Mouse (Mus musculus) midbrain, embryonic 12.5 days (tissue): ENCODE data around the gene Slit3. TPM values are rescaled to one million over a fixed set of nuclear protein-coding genes. Genes with fewer than 3 reads are reported as not detected.
A peak's percentile ranks its signal among the peaks of the same experiment; 100 is the strongest.

Experiments used
- ATAC-seq: fragments of 200-750 bp; cut with Nextera tagmentation; 2 replicates; pipeline ENCODE4 v1.8.0; 2017; ENCODE audit warnings: low read depth, moderate TSS enrichment, moderate library complexity; ENCODE audit not compliant: low FRiP score
- H3K27ac ChIP-seq: fragments of 300-500 bp; sonication (generic); replicated peaks from 2 replicates; pipeline ENCODE4 v1.5.1; 2016; ENCODE audit warnings: mild to moderate bottlenecking
- H3K27me3 ChIP-seq: fragments of 300-500 bp; sonication (generic); 2 replicates; pipeline ENCODE4 v1.6.1; 2016; ENCODE audit warnings: mild to moderate bottlenecking
- H3K36me3 ChIP-seq: fragments of 300-500 bp; sonication (generic); 2 replicates; pipeline ENCODE4 v1.6.1; 2016
- H3K4me1 ChIP-seq: fragments of 300-500 bp; sonication (generic); 2 replicates; pipeline ENCODE4 v1.6.1; 2016
- H3K4me2 ChIP-seq: fragments of 300-500 bp; sonication (generic); replicated peaks from 2 replicates; pipeline ENCODE4 v1.6.1; 2016; ENCODE audit warnings: mild to moderate bottlenecking, moderate library complexity
- H3K4me3 ChIP-seq: fragments of 300-500 bp; sonication (generic); 2 replicates; pipeline ENCODE4 v1.5.1; 2016; ENCODE audit warnings: mild to moderate bottlenecking
- H3K9ac ChIP-seq: fragments of 300-500 bp; sonication (generic); replicated peaks from 2 replicates; pipeline ENCODE4 v1.6.1; 2016; ENCODE audit warnings: mild to moderate bottlenecking, moderate library complexity
- H3K9me3 ChIP-seq: fragments of 300-500 bp; sonication (generic); 2 replicates; pipeline ENCODE4 v1.6.1; 2016; ENCODE audit warnings: mild to moderate bottlenecking
- WGBS: fragments of 180-500 bp; shearing (Covaris S2); methylation state at CpG from one replicate; pipeline ENCODE4 v1.1.7; 2016; 5-methylcytosine and 5-hydroxymethylcytosine counted together
- polyA plus RNA-seq: library from polyadenylated mRNA; unstranded; fragments of >200 nt; fragmentation: Nextera tagmentation; extraction: Ambion mirVana; gene quantifications from 2 replicates; pipeline ENCODE4 v1.2.1, GENCODE M21; 2016

Gene Slit3
- polyA plus RNA-seq, result 11.2 and 16.2 TPM in 2 replicates

DNA sequence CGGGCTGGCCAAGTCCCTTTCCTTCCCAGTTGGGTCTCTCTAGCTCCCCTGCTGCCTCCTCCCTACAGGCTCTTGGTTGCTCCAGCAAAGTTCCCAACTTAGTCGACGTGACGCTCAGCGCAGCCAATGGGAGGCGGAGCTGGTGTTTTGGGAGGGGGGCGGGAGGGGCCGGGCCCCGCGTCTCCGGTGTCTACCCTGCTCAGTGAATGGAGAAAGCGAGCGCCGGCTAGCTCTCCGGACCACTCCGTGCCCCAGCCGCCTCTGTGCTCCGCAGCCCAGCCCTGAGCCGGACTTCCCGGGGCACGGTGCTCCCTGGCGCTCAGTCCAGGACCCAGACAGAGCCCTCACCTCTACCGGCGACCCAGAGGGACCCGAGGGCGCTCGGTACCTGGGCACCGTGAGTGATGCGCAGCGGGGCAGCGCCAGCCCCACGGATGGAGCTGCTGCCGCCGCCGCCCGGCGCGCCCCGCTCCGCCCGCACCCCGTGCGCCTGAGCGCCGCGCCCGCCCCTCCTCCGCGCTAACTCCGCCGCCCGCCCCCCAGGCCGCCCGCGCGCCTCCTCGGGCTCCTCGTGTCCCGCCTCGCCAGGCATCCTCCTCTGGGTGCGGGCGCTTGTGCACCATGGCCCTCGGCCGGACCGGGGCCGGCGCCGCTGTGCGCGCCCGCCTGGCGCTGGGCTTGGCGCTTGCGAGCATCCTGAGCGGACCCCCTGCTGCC is at the start of gene Slit3:
TSS of gene Slit3 (plus strand) at position 331 of the 717 bp plus-strand sequence.
- H3K9ac ChIP-seq, result peak within 1 kb of the TSS; percentile 61
- no peak within 1 kb of the TSS for H3K27ac ChIP-seq
- WGBS, result under 1% methylated on average over 73 of the region's 75 CpGs
- no peaks in the 10 kb centered on the region for H3K9me3 ChIP-seq
- H3K4me2 ChIP-seq, result peak within 1 kb of the TSS; percentile 96
- ATAC-seq, result peak; percentile 78
- H3K27me3 ChIP-seq, result peaks cover 95% of the 10 kb centered on the region
- peaks cover 14% of the 10 kb centered on the region for H3K4me1 ChIP-seq
- H3K36me3 ChIP-seq, result no peaks in the 10 kb centered on the region
- peak within 1 kb of the TSS; percentile 63 for H3K4me3 ChIP-seq

DNA sequence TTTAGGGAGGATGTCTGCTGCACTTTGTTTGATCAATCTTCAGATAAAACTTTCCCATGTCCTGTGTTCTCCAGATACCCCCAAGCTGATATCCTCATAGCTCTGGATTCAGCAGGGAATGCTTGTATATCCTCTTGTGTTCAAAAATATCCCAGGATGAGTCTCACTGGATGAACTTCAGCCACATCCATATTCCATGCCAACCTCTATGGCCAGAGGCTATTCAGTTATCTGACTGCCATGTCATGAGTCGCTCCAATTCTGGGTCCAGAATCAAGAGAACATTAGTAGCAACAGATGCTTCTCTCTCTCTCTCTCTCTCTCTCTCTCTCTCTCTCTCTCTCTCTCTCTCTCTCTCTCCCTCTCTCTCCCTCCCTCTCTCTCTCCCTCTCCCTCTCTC is 49.6 kb upstream of the Slit3 start:
- 72% methylated on average over 1 of the region's 1 CpGs for WGBS
- H3K9me3 ChIP-seq, result no peaks in the 10 kb centered on the region
- no peaks in the 10 kb centered on the region for H3K27me3 ChIP-seq
- H3K4me2 ChIP-seq, result no peak overlapping the region
- H3K9ac ChIP-seq, result no peak overlapping the region
- H3K4me3 ChIP-seq, result no peak overlapping the region
- ATAC-seq, result no peak
- no peak overlapping the region for H3K27ac ChIP-seq
- no peaks in the 10 kb centered on the region for H3K4me1 ChIP-seq
- no peaks in the 10 kb centered on the region for H3K36me3 ChIP-seq

DNA sequence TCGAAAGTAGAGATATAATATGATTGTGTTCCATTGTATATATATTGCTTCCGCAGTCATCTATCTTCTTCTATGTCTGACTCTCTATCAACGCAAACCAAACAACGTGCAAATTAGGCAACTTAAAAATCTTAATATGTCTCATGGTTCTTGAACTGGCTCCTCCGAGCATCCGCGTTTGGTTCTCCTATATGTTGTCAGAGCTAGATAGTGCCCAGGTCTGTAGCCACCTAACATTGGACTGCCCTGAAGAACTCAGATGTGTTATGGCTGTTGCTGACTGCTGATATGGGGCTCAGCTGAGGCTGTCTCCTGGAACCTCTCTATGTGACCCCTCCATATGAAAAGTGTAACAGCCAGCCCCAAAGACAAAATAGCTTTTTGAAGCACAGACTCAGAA is 45.6 kb upstream of the Slit3 start:
- H3K36me3 ChIP-seq, result no peaks in the 10 kb centered on the region
- no peaks in the 10 kb centered on the region for H3K4me1 ChIP-seq
- H3K9me3 ChIP-seq, result no peaks in the 10 kb centered on the region
- 96% methylated on average over 7 of the region's 7 CpGs for WGBS
- H3K27me3 ChIP-seq, result no peaks in the 10 kb centered on the region
- no peak overlapping the region for H3K9ac ChIP-seq
- H3K4me2 ChIP-seq, result no peak overlapping the region
- ATAC-seq, result no peak
- H3K27ac ChIP-seq, result no peak overlapping the region
- no peak overlapping the region for H3K4me3 ChIP-seq

DNA sequence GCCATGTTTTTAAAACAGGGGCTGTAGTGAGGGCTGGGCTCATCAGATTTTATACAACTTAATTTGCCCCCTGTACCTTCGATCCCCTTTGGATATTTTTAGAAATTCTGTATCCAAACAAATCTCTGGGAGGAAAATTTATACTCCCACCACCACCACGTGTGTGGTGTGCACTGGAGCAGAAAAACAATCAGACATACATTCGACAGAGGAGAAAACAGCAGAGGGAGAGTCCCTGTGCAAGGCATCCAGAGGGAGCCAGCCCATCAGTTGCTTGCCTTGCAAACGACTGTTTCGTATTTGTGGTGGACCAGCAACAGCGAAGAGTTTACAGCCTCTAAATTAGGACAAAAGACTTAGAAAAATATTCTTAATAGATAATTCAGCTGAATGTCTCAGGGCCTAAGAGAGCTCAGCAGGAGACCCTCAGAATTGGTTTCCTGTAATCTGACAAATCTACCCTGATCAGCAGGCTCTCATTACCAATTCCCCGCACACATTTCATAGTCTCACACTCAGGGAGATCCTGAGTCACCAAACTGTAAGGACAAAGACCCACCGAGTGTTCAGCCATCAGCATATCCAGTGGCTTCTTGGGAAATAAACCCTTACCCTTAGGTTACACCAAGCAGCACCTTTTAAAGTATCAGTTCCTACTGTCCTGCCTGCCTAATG is 40.4 kb upstream of the Slit3 start:
- Histone ChIP-seq H3K9ac (no peak overlapping the region), H3K4me3 (no peak overlapping the region), H3K36me3 (no peaks in the 10 kb centered on the region), H3K9me3 (no peaks in the 10 kb centered on the region), H3K4me1 (no peaks in the 10 kb centered on the region), H3K27me3 (no peaks in the 10 kb centered on the region), H3K27ac (no peak overlapping the region), H3K4me2 (no peak overlapping the region)
- WGBS, result 38% methylated on average over 8 of the region's 8 CpGs
- no peak for ATAC-seq

DNA sequence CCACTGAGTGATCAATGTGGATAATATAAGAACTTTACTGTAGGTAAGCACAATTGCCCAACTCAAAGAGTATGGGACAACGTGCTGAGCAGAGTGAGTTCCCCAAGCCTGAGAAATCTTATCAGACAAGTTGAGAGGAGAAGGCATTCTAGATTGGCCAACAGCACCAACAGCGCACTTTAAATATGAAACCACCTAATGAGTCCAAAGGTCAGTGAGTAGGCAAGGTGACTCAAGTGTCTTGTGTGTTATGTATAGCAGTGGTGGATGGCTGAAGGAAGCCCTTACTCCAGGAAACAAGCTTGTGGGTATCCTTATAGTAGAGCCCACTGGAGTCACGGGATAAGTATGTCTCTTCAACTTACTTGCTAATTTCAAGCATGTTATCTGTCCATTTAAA is 38.7 kb upstream of the Slit3 start:
- WGBS, result 90% methylated on average over 3 of the region's 3 CpGs
- no peak for ATAC-seq

DNA sequence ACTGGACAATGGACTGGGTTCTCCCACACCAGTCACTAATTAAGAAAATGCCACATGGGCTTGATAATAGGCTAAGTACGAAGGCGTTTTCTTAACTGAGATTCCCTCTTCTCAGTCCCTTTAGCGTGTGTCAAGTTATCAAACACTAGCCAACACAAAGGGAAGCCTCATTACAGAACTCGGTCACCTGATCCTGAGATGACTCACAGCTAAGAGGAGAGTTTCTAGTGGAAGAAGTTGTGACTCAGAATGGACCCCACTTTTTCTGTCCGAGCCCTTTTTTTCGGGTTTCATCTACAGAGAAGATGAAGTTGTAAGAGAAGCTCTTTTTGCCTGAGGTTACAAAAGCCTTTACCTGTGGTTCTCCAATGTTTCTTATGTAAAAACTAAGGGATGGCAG is 38.0 kb upstream of the Slit3 start:
- no peak for ATAC-seq
- H3K9me3 ChIP-seq, result no peaks in the 10 kb centered on the region
- WGBS, result 77% methylated on average over 6 of the region's 6 CpGs

More for the DNA sequence above, 38.7 kb upstream of the Slit3 start:
- no peak overlapping the region for H3K4me3 ChIP-seq
- H3K4me2 ChIP-seq, result no peak overlapping the region
- H3K36me3 ChIP-seq, result no peaks in the 10 kb centered on the region
- H3K27me3 ChIP-seq, result no peaks in the 10 kb centered on the region
- H3K4me1 ChIP-seq, result no peaks in the 10 kb centered on the region
- H3K9me3 ChIP-seq, result no peaks in the 10 kb centered on the region
- H3K9ac ChIP-seq, result no peak overlapping the region
- H3K27ac ChIP-seq, result no peak overlapping the region

DNA sequence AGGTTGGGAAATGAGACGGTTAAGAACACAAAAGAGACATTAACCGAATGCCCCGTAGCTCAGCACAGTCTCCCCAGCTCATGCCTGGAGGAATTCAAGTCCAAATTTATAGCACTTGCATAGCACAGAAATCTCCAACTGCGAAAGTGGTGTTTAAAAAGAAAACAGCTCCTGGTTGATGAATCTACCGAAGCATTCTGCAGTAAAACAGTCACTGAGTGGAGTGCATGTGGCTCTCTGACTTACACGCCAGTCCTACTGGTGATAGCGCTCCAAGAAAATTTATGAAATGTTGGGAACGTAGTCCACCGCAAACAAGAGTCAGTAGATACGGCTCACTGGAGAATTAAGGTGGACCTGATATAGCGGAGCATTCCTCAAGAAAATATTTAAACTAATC is 35.7 kb upstream of the Slit3 start:
- no peak for ATAC-seq
- H3K27me3 ChIP-seq, result no peaks in the 10 kb centered on the region
- H3K36me3 ChIP-seq, result no peaks in the 10 kb centered on the region
- no peak overlapping the region for H3K4me2 ChIP-seq
- WGBS, result 88% methylated on average over 11 of the region's 11 CpGs
- no peak overlapping the region for H3K9ac ChIP-seq
- H3K9me3 ChIP-seq, result no peaks in the 10 kb centered on the region
- H3K4me1 ChIP-seq, result no peaks in the 10 kb centered on the region
- H3K27ac ChIP-seq, result no peak overlapping the region
- no peak overlapping the region for H3K4me3 ChIP-seq

More for the DNA sequence above, 38.0 kb upstream of the Slit3 start:
- no peak overlapping the region for H3K27ac ChIP-seq
- no peaks in the 10 kb centered on the region for H3K27me3 ChIP-seq
- no peak overlapping the region for H3K9ac ChIP-seq
- no peak overlapping the region for H3K4me2 ChIP-seq
- H3K4me1 ChIP-seq, result no peaks in the 10 kb centered on the region
- H3K36me3 ChIP-seq, result no peaks in the 10 kb centered on the region
- H3K4me3 ChIP-seq, result no peak overlapping the region

DNA sequence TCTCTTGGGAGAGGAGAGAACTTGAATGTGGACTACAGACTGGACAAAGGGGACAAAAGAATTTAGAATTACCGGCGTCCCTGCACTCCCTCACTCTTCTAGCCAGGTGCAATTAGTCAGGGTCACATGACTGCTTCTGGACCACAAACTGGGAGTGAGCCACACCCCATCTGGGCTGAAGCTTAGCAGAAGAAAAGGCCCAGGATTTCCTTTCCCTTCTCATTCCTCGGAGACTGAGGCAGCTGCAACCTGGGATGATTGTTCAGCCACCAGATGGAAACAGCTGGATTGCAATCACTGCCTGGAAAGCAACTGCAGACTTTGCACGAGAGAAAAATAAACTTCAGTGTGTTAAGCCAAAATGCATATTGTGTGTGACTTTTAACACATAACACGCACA is 35.0 kb upstream of the Slit3 start:
- Histone ChIP-seq H3K9ac (no peak overlapping the region), H3K4me1 (no peaks in the 10 kb centered on the region), H3K27me3 (no peaks in the 10 kb centered on the region), H3K9me3 (no peaks in the 10 kb centered on the region), H3K4me3 (no peak overlapping the region), H3K4me2 (no peak overlapping the region), H3K27ac (no peak overlapping the region), H3K36me3 (no peaks in the 10 kb centered on the region)
- ATAC-seq, result no peak
- 50% methylated on average over 5 of the region's 5 CpGs for WGBS

DNA sequence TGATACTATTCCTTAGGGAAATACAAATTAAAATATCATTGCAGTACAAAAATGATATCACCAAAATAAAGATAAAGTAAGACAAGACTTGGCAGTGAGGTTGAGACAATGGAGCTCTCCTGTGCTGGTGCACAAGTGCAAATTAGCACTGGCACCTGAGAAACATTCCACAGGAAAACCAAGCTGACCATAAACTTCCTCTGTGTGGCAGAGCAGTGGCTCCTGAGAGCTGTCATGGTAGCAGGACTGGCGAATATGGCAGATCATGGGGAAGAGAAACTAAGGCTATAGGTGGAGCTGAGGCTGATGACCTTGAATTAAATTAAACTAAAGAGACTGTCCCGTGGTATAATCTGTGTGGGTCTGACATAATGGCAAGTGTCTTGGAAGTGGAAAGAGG is 33.6 kb upstream of the Slit3 start:
- 81% methylated on average over 2 of the region's 2 CpGs for WGBS
- H3K9me3 ChIP-seq, result no peaks in the 10 kb centered on the region
- no peaks in the 10 kb centered on the region for H3K36me3 ChIP-seq
- H3K4me1 ChIP-seq, result no peaks in the 10 kb centered on the region
- H3K4me2 ChIP-seq, result no peak overlapping the region
- no peak overlapping the region for H3K4me3 ChIP-seq
- H3K27me3 ChIP-seq, result no peaks in the 10 kb centered on the region
- no peak overlapping the region for H3K9ac ChIP-seq
- no peak for ATAC-seq
- no peak overlapping the region for H3K27ac ChIP-seq

DNA sequence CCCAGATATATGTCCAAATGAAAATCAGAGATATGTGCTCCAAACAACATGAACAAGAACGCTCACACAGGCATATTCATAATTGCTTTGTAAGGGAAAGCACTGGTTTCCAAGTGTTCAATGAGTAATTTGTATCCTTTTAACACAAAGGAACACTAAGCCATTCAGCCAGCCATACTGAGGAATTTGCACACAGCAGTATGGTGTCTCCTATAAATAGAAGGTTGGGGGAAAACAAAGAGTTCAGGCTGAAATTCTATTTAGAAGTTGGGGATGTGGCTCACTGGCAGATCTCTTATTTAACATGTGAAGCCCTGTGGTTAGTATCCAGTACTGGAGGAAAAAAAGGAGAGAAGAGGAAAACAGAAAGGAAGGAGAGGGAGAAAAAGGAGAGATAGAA is 32.9 kb upstream of the Slit3 start:
- 83% methylated on average over 1 of the region's 1 CpGs for WGBS
- no peak for ATAC-seq
- no peak overlapping the region for H3K9ac ChIP-seq
- H3K4me2 ChIP-seq, result no peak overlapping the region
- H3K4me1 ChIP-seq, result no peaks in the 10 kb centered on the region
- H3K27ac ChIP-seq, result no peak overlapping the region
- H3K36me3 ChIP-seq, result no peaks in the 10 kb centered on the region
- no peaks in the 10 kb centered on the region for H3K9me3 ChIP-seq
- no peaks in the 10 kb centered on the region for H3K27me3 ChIP-seq
- no peak overlapping the region for H3K4me3 ChIP-seq

DNA sequence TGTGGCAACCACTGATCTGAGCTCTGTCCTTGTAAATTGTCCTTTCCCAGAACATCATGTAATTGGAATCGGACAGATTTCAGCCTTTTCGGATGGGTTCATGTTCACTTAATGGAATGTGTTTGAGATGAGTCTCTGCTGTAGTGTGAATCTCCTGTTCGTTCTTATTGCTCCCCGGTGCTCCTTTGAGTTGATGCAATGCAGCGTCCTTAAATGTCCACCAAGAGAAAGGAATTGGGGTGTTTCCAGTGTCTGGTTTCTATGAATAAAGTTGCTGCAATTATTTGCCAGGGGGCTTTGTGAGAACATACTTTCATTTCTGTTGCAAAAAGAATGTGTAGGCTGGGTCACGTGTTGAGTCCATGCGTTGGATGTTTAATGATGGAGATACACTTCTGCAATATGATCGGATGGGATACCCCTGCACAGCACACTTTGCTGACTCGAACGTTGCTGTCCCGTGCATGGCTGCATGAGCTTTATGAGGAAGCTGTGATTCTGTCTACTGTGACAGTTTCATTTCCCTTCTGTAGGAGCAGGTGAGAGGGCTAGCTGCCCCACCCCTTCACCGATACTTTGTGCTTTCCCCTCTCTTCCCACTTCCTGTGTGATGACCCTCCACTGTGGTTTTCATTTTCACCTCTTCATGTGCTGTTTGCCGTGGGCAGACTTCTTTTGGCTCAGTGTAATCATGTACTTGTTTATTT is 30.2 kb upstream of the Slit3 start:
- no peak overlapping the region for H3K4me3 ChIP-seq
- no peak overlapping the region for H3K4me2 ChIP-seq
- H3K36me3 ChIP-seq, result no peaks in the 10 kb centered on the region
- no peaks in the 10 kb centered on the region for H3K4me1 ChIP-seq
- ATAC-seq, result no peak
- no peak overlapping the region for H3K9ac ChIP-seq
- H3K27me3 ChIP-seq, result no peaks in the 10 kb centered on the region
- no peaks in the 10 kb centered on the region for H3K9me3 ChIP-seq
- WGBS, result 90% methylated on average over 13 of the region's 13 CpGs
- no peak overlapping the region for H3K27ac ChIP-seq

DNA sequence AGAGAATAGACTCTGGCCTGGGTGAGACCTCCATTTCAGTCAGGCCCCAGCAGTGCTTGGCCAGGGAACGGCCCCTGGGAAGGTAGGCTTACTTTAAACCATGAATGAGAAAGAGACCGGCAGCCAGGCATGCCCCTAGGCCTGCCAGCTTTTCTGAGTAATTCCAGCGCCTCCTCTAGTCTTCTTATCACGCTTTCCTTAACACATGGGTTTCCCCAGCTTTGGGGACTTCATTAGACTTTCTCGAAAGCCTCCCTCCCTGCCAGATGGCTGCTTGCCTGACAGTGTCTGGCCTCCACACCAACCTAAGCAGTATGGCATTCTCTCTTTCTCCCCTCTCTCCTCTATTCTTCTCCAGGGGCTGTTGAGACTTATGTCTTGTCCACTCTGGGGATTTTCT is 24.5 kb upstream of the Slit3 start:
- H3K4me1 ChIP-seq, result no peaks in the 10 kb centered on the region
- no peaks in the 10 kb centered on the region for H3K36me3 ChIP-seq
- WGBS, result 68% methylated on average over 5 of the region's 5 CpGs
- no peak overlapping the region for H3K9ac ChIP-seq
- no peak for ATAC-seq
- H3K27ac ChIP-seq, result no peak overlapping the region
- no peaks in the 10 kb centered on the region for H3K27me3 ChIP-seq
- H3K9me3 ChIP-seq, result no peaks in the 10 kb centered on the region
- H3K4me2 ChIP-seq, result no peak overlapping the region
- no peak overlapping the region for H3K4me3 ChIP-seq
